Mouse (Mus musculus) liver, embryonic 14.5 days (tissue): ENCODE measurements around the gene Rpsa. TPM values are rescaled to one million over a fixed set of nuclear protein-coding genes. Genes with fewer than 3 reads are reported as not detected.

ENCODE experiments used
- ATAC-seq: fragments of 200-750 bp; cut with Nextera tagmentation; 2 replicates; pipeline ENCODE4 v1.8.0; 2017; ENCODE audit warnings: moderate number of reproducible peaks, mild to moderate bottlenecking, moderate library complexity; ENCODE audit not compliant: insufficient read depth
- DNase-seq, 3 experiments: peaks; one replicate each; pipeline ENCODE4 v3.0.0-alpha.2; 2012 to 2013; ENCODE audit warnings: low read depth in 3 of 3, low spot score in 3 of 3
- H3K27ac ChIP-seq: fragments of 300-500 bp; sonication (generic); 2 replicates; pipeline ENCODE4 v1.5.1; 2014; ENCODE audit warnings: moderate library complexity, mild to moderate bottlenecking, control low read depth, inconsistent platforms
- H3K27me3 ChIP-seq: fragments of 300-500 bp; sonication (generic); 2 replicates; pipeline ENCODE4 v1.6.1; 2014; ENCODE audit warnings: mild to moderate bottlenecking, low read length, moderate library complexity; ENCODE audit not compliant: control insufficient read depth, insufficient read depth
- H3K36me3 ChIP-seq: fragments of 300-500 bp; sonication (generic); replicated peaks from 2 replicates; pipeline ENCODE4 v1.6.1; 2014; ENCODE audit warnings: low read depth; ENCODE audit not compliant: control insufficient read depth, insufficient read depth
- H3K4me1 ChIP-seq, 2 experiments: fragments of 200-500 bp in 1 of 2; fragments of 300-500 bp in 1 of 2; sonication (generic) in 1 of 2; replicated peaks; 2 replicates each; pipeline ENCODE4 v1.6.1; 2012 to 2014; ENCODE audit warnings: antibody characterized with exemption in 1 of 2, inconsistent platforms in 1 of 2, low read length in 1 of 2; ENCODE audit not compliant: control insufficient read depth in 2 of 2, insufficient read depth in 2 of 2
- H3K4me2 ChIP-seq: fragments of 300-500 bp; sonication (generic); 2 replicates; pipeline ENCODE4 v1.6.1; 2014; ENCODE audit warnings: low read depth, mild to moderate bottlenecking, control low read depth, moderate library complexity
- H3K4me3 ChIP-seq, 2 experiments: fragments of 200-500 bp in 1 of 2; fragments of 300-500 bp in 1 of 2; sonication (generic) in 1 of 2; 2 replicates each; pipeline ENCODE4 v1.5.1; 2012 to 2014; ENCODE audit warnings: low read depth in 2 of 2, low read length in 2 of 2, mild to moderate bottlenecking in 2 of 2, control low read depth in 1 of 2, inconsistent platforms in 1 of 2, moderate library complexity in 1 of 2; ENCODE audit not compliant: insufficient read depth in 1 of 2
- H3K9ac ChIP-seq: fragments of 300-500 bp; sonication (generic); replicated peaks from 2 replicates; pipeline ENCODE4 v1.6.1; 2014; ENCODE audit warnings: mild to moderate bottlenecking, control low read depth, moderate library complexity
- H3K9me3 ChIP-seq: fragments of 300-500 bp; sonication (generic); 2 replicates; pipeline ENCODE4 v1.6.1; 2016; ENCODE audit warnings: low read length, mixed read lengths; ENCODE audit not compliant: control insufficient read depth
- CTCF ChIP-seq: IDR thresholded peaks from 2 replicates; pipeline ENCODE4 v1.5.1; 2016; ENCODE audit warnings: antibody characterized with exemption, low read depth, control low read depth
- EP300 ChIP-seq: IDR thresholded peaks from 2 replicates; pipeline ENCODE4 v1.6.1; 2016; ENCODE audit warnings: antibody characterized with exemption, low read depth
- WGBS: fragments of 180-500 bp; shearing (Covaris S2); extraction: QIAGEN DNeasy Blood & Tissue Kit; methylation state at CpG from one replicate; pipeline ENCODE4 v1.1.7; 2014; ENCODE audit not compliant: insufficient replicate concordance; 5-methylcytosine and 5-hydroxymethylcytosine counted together
- polyA plus RNA-seq, 2 experiments: library from polyadenylated mRNA; depleted of rRNA in 1 of 2; stranded (reverse) in 1 of 2; unstranded in 1 of 2; fragments of >200 nt; fragmentation: Nextera tagmentation in 1 of 2; extraction: Ambion mirVana in 1 of 2; gene quantifications; 2 replicates each; pipeline versions ENCODE4 v1.2.1 to v1.2.3; 2012 to 2014

The Rpsa gene
- polyA plus RNA-seq, 2 experiments, result 1,446 to 1,498 TPM

DNA sequence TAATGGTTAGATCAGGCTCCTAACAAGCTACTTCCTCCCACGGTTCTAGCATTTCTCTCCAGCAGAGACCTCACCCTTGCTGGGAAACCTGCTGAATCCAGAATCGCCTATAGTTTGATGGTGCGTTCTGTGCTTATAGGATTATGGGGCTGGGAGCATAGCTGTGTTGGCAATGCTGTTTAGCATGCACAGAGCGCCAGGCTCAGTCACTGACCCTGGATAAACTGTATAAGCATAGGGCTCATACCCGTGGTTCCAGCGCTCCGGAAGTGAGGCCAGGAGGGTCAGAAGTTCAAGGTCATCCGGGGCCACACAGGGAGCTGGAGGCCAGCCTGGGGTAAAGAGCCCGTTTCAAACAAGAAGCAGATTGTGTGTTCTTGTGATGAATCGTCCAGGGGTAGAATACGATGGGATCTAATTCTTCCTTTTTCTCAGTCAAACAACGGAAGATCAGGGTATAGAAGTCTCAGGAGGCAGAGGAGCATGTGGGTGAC, 24.5 kb downstream of the Rpsa start:
- WGBS, result 60% methylated on average over 12 of the region's 12 CpGs
- DNase-seq, result no peak
- H3K4me2 ChIP-seq, result no peak overlapping the region
- no peaks in the 10 kb centered on the region for H3K36me3 ChIP-seq
- H3K4me3 ChIP-seq, result no peak overlapping the region
- H3K9me3 ChIP-seq, result no peaks in the 10 kb centered on the region
- no peaks in the 10 kb centered on the region for H3K27me3 ChIP-seq
- H3K4me1 ChIP-seq, result no peaks in the 10 kb centered on the region
- H3K9ac ChIP-seq, result no peak overlapping the region
- no peak for TF ChIP-seq EP300
- no peak for TF ChIP-seq CTCF
- ATAC-seq, result no peak
- H3K27ac ChIP-seq, result no peak overlapping the region

DNA sequence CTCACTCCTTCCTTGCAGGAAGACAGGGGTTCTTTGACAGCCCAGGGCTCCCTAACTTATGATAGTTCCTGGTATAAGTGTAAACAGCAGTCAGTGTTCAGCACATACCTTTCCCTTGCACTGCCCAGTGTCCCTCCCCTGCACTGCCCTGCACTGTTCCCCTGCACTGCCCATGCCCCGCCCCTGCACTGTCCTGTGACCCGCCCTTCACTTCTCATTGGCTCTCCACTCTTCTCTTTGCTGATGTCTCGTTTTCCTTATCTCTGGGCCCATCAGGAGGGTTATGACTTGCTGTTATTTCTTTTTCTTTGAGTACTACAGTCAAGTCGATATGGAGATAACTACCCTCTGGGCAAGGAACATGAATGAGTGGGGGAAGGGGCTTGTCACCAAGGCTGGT, 30.6 kb downstream of the Rpsa start:
- H3K4me3 ChIP-seq, result no peak overlapping the region
- no peak overlapping the region for H3K27ac ChIP-seq
- peak in 1 of 3 experiments; percentile 10 for DNase-seq
- H3K4me1 ChIP-seq, result no peaks in the 10 kb centered on the region
- no peaks in the 10 kb centered on the region for H3K36me3 ChIP-seq
- H3K9ac ChIP-seq, result no peak overlapping the region
- H3K4me2 ChIP-seq, result no peak overlapping the region
- 14% methylated on average over 4 of the region's 4 CpGs for WGBS
- peak; percentile 63; the same call in 1 of the 2 replicates for ATAC-seq
- H3K9me3 ChIP-seq, result no peaks in the 10 kb centered on the region
- H3K27me3 ChIP-seq, result no peaks in the 10 kb centered on the region
- no peak for TF ChIP-seq EP300
- TF ChIP-seq CTCF, result no peak

DNA sequence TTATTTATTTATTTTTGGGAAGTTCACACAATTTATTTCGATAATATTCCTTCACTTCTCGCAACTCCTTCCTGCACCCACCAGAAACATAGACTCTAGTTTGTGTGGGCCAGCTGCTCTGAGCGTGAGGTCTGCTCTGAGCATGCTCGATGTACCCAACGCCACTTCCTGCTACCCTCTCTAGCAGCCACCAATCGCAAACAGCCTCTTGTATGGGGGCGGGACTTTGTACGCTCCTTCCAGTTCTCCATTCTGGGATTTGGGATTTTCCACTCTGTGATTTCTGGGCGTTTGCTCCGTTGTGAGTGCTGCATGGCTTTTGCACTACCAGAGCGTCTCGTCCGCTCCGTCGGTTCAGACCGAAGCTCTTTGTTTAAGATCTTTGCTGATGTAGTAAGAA, 36.4 kb downstream of the Rpsa start:
- 73% methylated on average over 16 of the region's 16 CpGs for WGBS
- DNase-seq, result no peak
- H3K27me3 ChIP-seq, result no peaks in the 10 kb centered on the region
- no peaks in the 10 kb centered on the region for H3K36me3 ChIP-seq
- no peak overlapping the region for H3K9ac ChIP-seq
- H3K4me3 ChIP-seq, result no peak overlapping the region
- H3K9me3 ChIP-seq, result no peaks in the 10 kb centered on the region
- no peaks in the 10 kb centered on the region for H3K4me1 ChIP-seq
- TF ChIP-seq CTCF (no peak), EP300 (no peak)
- ATAC-seq, result no peak
- H3K27ac ChIP-seq, result no peak overlapping the region
- H3K4me2 ChIP-seq, result no peak overlapping the region

DNA sequence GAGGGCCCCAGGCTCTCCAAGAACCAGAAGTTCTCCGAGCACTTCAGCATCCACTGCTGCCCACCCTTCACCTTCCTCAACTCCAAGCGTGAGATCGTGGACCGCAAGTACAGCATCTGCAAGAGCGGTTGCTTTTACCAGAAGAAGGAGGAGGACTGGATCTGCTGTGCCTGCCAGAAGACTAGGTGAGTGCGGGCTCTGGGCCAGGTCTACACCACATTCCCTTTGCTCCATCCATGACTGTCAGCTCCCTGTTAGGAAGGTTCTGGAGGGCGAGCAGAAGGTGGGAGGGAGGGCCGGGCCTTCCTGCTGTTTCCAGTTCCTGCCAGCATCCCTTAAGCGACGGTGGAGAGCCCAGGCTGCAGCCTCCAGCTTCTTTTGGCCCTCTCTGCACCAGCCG, 40.3 kb downstream of the Rpsa start:
- DNase-seq (no peak), ATAC-seq (no peak)
- 48% methylated on average over 11 of the region's 11 CpGs for WGBS
- no peaks in the 10 kb centered on the region for H3K36me3 ChIP-seq
- H3K9ac ChIP-seq, result no peak overlapping the region
- TF ChIP-seq CTCF, result no peak
- no peak for TF ChIP-seq EP300
- no peak overlapping the region for H3K4me3 ChIP-seq
- no peaks in the 10 kb centered on the region for H3K4me1 ChIP-seq
- no peak overlapping the region for H3K27ac ChIP-seq
- H3K9me3 ChIP-seq, result no peaks in the 10 kb centered on the region; the same call in 1 of the 2 replicates
- H3K27me3 ChIP-seq, result no peaks in the 10 kb centered on the region
- no peak overlapping the region for H3K4me2 ChIP-seq

DNA sequence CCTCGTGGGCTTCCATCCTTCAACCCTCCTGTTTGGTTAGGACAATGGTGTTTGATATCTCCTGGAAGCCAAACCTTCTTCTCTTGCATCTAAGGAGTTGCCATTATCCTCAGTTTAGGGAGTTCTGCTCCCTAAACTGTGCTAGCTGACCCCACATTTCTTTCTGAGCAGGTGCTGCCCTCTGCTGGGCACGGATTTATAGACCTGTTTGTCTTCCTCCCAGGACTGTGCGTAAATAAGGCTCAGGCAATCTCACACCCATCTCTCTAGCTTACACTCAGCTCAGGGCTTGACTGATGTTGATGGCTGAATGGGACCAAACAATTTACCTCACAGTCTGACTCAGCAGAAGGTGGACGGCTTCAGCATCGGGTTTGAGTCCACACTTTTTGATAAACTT, 43.8 kb downstream of the Rpsa start:
- Histone ChIP-seq H3K27ac (no peak overlapping the region), H3K9ac (no peak overlapping the region), H3K4me1 (no peaks in the 10 kb centered on the region), H3K4me3 (no peak overlapping the region), H3K27me3 (no peaks in the 10 kb centered on the region), H3K36me3 (no peaks in the 10 kb centered on the region), H3K4me2 (no peak overlapping the region), H3K9me3 (no peaks in the 10 kb centered on the region; the same call in 1 of the 2 replicates)
- 28% methylated on average over 5 of the region's 5 CpGs for WGBS
- DNase-seq (peak; percentile 31 to 32 (median 31)), ATAC-seq (no peak)
- TF ChIP-seq EP300 (no peak), CTCF (peak; percentile 84)
